ENCODE assay signal across 8 mouse cellular contexts in genomic region chr7:114066529-114067178, GRCm38 (mm10). TPM values are rescaled to one million over a fixed set of nuclear protein-coding genes. Genes with fewer than 3 reads are reported as not detected.
A peak's percentile ranks its signal among the peaks of the same experiment; 100 is the strongest.
DNase-seq lines count a peak whose midpoint lies in the region; ATAC-seq and TF ChIP-seq lines count a peak whose summit lies in the region.

No protein-coding gene starts in this region.

- H3K27ac ChIP-seq in bone marrow macrophage, adult 2 months (ENCODE audit: insufficient read depth, low read depth, low read length) = no peak overlapping the region
- peak overlapping the region; percentile 66 for H3K27ac ChIP-seq in heart, embryonic 11.5 days (ENCODE audit: low read depth, low read length)
- H3K27ac ChIP-seq in kidney, embryonic 15.5 days = peak overlapping the region; percentile 75
- H3K27ac ChIP-seq in limb, embryonic 15.5 days = peak overlapping the region; percentile 52

- H3K9me3 ChIP-seq in heart, embryonic 11.5 days (replicated peaks; ENCODE audit: control insufficient read depth, low read length) = no peaks in the 10 kb centered on the region
- no peaks in the 10 kb centered on the region for H3K9me3 ChIP-seq in kidney, embryonic 15.5 days (replicated peaks)
- H3K9me3 ChIP-seq in limb, embryonic 15.5 days = no peaks in the 10 kb centered on the region

- H3K4me2 ChIP-seq in heart, embryonic 11.5 days = peak overlapping the region; percentile 65
- peak overlapping the region; percentile 61 for H3K4me2 ChIP-seq in kidney, embryonic 15.5 days
- peak overlapping the region; percentile 61 for H3K4me2 ChIP-seq in limb, embryonic 15.5 days

- WGBS in heart, embryonic 11.5 days (ENCODE audit: insufficient replicate concordance) = 6% methylated on average over 14 of the region's 14 CpGs
- WGBS in kidney, embryonic 15.5 days = 3% methylated on average over 14 of the region's 14 CpGs
- WGBS in limb, embryonic 15.5 days = 6% methylated on average over 14 of the region's 14 CpGs

- H3K36me3 ChIP-seq in heart, embryonic 11.5 days (ENCODE audit: control insufficient read depth, insufficient read depth, low read length) = no peaks in the 10 kb centered on the region
- no peaks in the 10 kb centered on the region for H3K36me3 ChIP-seq in kidney, embryonic 15.5 days
- H3K36me3 ChIP-seq in limb, embryonic 15.5 days = no peaks in the 10 kb centered on the region

- peak overlapping the region; percentile 60 for H3K9ac ChIP-seq in heart, embryonic 11.5 days (ENCODE audit: low read depth, low read length)
- H3K9ac ChIP-seq in kidney, embryonic 15.5 days = no peak overlapping the region
- H3K9ac ChIP-seq in limb, embryonic 15.5 days = no peak overlapping the region

- TF ChIP-seq POLR2A in bone marrow macrophage, adult 2 months (IDR thresholded peaks at IDR 0.05; ENCODE audit: borderline replicate concordance, low read depth, low read length) = no peak

- 0 out of 2 replicates have a peak, but pooled peaks have one; percentile 55 for ATAC-seq in erythroblast, adult 5-6 weeks (replicated peaks; ENCODE audit: low FRiP score, poor library complexity, severe bottlenecking)
- ATAC-seq in heart, embryonic 11.5 days (replicated peaks; ENCODE audit: insufficient number of reproducible peaks, low FRiP score, low TSS enrichment) = peak; percentile 64; the same call in 1 of the 2 replicates
- peak; percentile 79 for ATAC-seq in kidney, embryonic 15.5 days (replicated peaks; ENCODE audit: low FRiP score)
- peak; percentile 56; the same call in 1 of the 2 replicates for ATAC-seq in limb, embryonic 15.5 days (ENCODE audit: insufficient number of reproducible peaks, low FRiP score, low TSS enrichment, low read depth)

- H3K4me3 ChIP-seq in bone marrow macrophage, adult 2 months (ENCODE audit: insufficient read depth, low read length) = no peak overlapping the region
- H3K4me3 ChIP-seq in heart, embryonic 11.5 days (ENCODE audit: low read depth, low read length) = peak overlapping the region; percentile 20; the same call in 1 of the 2 replicates
- peak overlapping the region; percentile 32 for H3K4me3 ChIP-seq in kidney, embryonic 15.5 days (replicated peaks)
- H3K4me3 ChIP-seq in limb, embryonic 15.5 days = peak overlapping the region; percentile 35

- DNase-seq in B cell, adult 2 months = peak; percentile 87 to 89
- DNase-seq in monocyte, adult 2 months (ENCODE audit: low read depth in 1 of 2, low spot score in 2 of 2) = peak; percentile 73 to 81
- peak; percentile 74 to 78 for DNase-seq in spleen, postnatal 36 days (ENCODE audit: low spot score in 2 of 2)

- no peaks in the 10 kb centered on the region for H3K27me3 ChIP-seq in heart, embryonic 11.5 days (ENCODE audit: control insufficient read depth, insufficient read depth, low read length)
- H3K27me3 ChIP-seq in kidney, embryonic 15.5 days = no peaks in the 10 kb centered on the region
- H3K27me3 ChIP-seq in limb, embryonic 15.5 days = no peaks in the 10 kb centered on the region

- H3K4me1 ChIP-seq in bone marrow macrophage, adult 2 months (ENCODE audit: control insufficient read depth, insufficient read depth, low read length) = peaks cover 15% of the 10 kb centered on the region
- H3K4me1 ChIP-seq in heart, embryonic 11.5 days (ENCODE audit: control insufficient read depth, insufficient read depth, low read length) = peaks cover 41% of the 10 kb centered on the region
- peaks cover 43% of the 10 kb centered on the region for H3K4me1 ChIP-seq in kidney, embryonic 15.5 days
- H3K4me1 ChIP-seq in limb, embryonic 15.5 days = peaks cover 17% of the 10 kb centered on the region

- peak; percentile 73 for TF ChIP-seq CTCF in bone marrow macrophage, adult 2 months (IDR thresholded peaks at IDR 0.05; ENCODE audit: low read depth, low read length)

RNA-seq across cellular contexts. Expression of gene Rras2, which starts 50.9 kb away (rescaled TPM):
- 0.72 and 0.93 TPM in 2 replicates for polyA plus RNA-seq in bone marrow macrophage, adult 2 months (2012; ENCODE audit: insufficient read depth, insufficient read length, missing spikeins)
- 2.9 and 3.7 TPM in 2 replicates for total RNA-seq in erythroblast, adult 5-6 weeks (2015; ENCODE audit: low replicate concordance)
- 2.0 TPM in 1 of 2 replicates, not detected in the other for total RNA-seq in erythroblast, adult 5-6 weeks (2017; ENCODE audit: low replicate concordance)
- polyA plus RNA-seq in heart, embryonic 11.5 days (2014; fragmentation: Nextera tagmentation; extraction: Ambion mirVana) = 53.9 and 56.8 TPM in 2 replicates
- polyA plus RNA-seq in kidney, embryonic 15.5 days (2015; fragmentation: Nextera tagmentation; extraction: Ambion mirVana) = 36.0 and 39.9 TPM in 2 replicates
- 15.4 and 18.1 TPM in 2 replicates for polyA plus RNA-seq in limb, embryonic 15.5 days (2015; fragmentation: Nextera tagmentation; extraction: Ambion mirVana)
